Mouse (Mus musculus) MEL (cell line): ENCODE data around the gene Mlh1. TPM values are rescaled to one million over a fixed set of nuclear protein-coding genes. Genes with fewer than 3 reads are reported as not detected.

Source experiments
- DNase-seq: peaks from one replicate; pipeline ENCODE4 v3.0.0; 2011; ENCODE audit warnings: low read depth, low spot score
- H3K27ac ChIP-seq: 2 replicates; pipeline ENCODE4 v1.5.1; 2012; ENCODE audit warnings: low read depth, mild to moderate bottlenecking, control low read depth, low read length, moderate library complexity; ENCODE audit not compliant: control insufficient read depth
- H3K27me3 ChIP-seq, 2 experiments: fragments of 150-350 bp in 1 of 2; sonication (generic) in 1 of 2; 2 replicates each; pipeline ENCODE4 v1.6.1; 2012; ENCODE audit warnings: low read length in 2 of 2, mild to moderate bottlenecking in 2 of 2, improper control_type of control experiment in 1 of 2, moderate library complexity in 1 of 2; ENCODE audit not compliant: insufficient read depth in 2 of 2, control insufficient read depth in 1 of 2
- H3K36me3 ChIP-seq, 2 experiments: 2 replicates each; pipeline ENCODE4 v1.6.1; 2012 to 2014; ENCODE audit warnings: low read length in 2 of 2, improper control_type of control experiment in 1 of 2, inconsistent platforms in 1 of 2, mild to moderate bottlenecking in 1 of 2; ENCODE audit not compliant: insufficient read depth in 2 of 2, control insufficient read depth in 1 of 2
- H3K4me1 ChIP-seq, 2 experiments: fragments of 150-350 bp in 1 of 2; sonication (generic) in 1 of 2; 2 replicates each; pipeline ENCODE4 v1.6.1; 2012; ENCODE audit warnings: low read length in 2 of 2, improper control_type of control experiment in 1 of 2, mild to moderate bottlenecking in 1 of 2; ENCODE audit not compliant: insufficient read depth in 2 of 2, control insufficient read depth in 1 of 2
- H3K4me3 ChIP-seq, 2 experiments: fragments of 150-350 bp in 1 of 2; sonication (generic) in 1 of 2; 2 replicates each; pipeline ENCODE4 v1.5.1; 2012; ENCODE audit warnings: low read depth in 2 of 2, low read length in 2 of 2, mild to moderate bottlenecking in 2 of 2, moderate library complexity in 2 of 2, control low read depth in 1 of 2, improper control_type of control experiment in 1 of 2; ENCODE audit not compliant: control insufficient read depth in 1 of 2, insufficient read depth in 1 of 2
- H3K79me2 ChIP-seq: 2 replicates; pipeline ENCODE4 v1.6.1; 2012; ENCODE audit warnings: mild to moderate bottlenecking, low read length, moderate library complexity; ENCODE audit not compliant: control insufficient read depth, poor library complexity, insufficient read depth
- H3K9ac ChIP-seq: 2 replicates; pipeline ENCODE4 v1.6.1; 2012; ENCODE audit warnings: low read depth, mild to moderate bottlenecking, control low read depth, low read length, moderate library complexity; ENCODE audit not compliant: control insufficient read depth, poor library complexity, severe bottlenecking
- H3K9me3 ChIP-seq: fragments of 150-350 bp; sonication (generic); replicated peaks from 2 replicates; pipeline ENCODE4 v1.6.1; 2012; ENCODE audit warnings: mild to moderate bottlenecking, low read length, improper control_type of control experiment, moderate library complexity; ENCODE audit not compliant: insufficient read depth
- E2F4 ChIP-seq: IDR thresholded peaks from 2 replicates; pipeline ENCODE4 v1.6.1; 2011; ENCODE audit warnings: low read depth, low read length, improper control_type of control experiment, borderline replicate concordance
- ELF1 ChIP-seq: IDR thresholded peaks from 2 replicates; pipeline ENCODE4 v1.6.1; 2014; ENCODE audit warnings: low read depth, mild to moderate bottlenecking, inconsistent platforms, low read length, improper control_type of control experiment, moderate library complexity
- EP300 ChIP-seq, 2 experiments: IDR thresholded peaks; 2 replicates each; pipeline ENCODE4 v1.6.1; 2011; ENCODE audit warnings: improper control_type of control experiment in 2 of 2, low read length in 2 of 2, low read depth in 1 of 2, mild to moderate bottlenecking in 1 of 2
- GATA1 ChIP-seq: IDR thresholded peaks from 2 replicates; pipeline ENCODE4 v1.6.1; 2011; ENCODE audit warnings: low read depth, low read length, improper control_type of control experiment
- HCFC1 ChIP-seq: IDR thresholded peaks from 2 replicates; pipeline ENCODE4 v1.6.1; 2012; ENCODE audit warnings: low read depth, mild to moderate bottlenecking, inconsistent platforms, low read length, improper control_type of control experiment, moderate library complexity
- JUND ChIP-seq: IDR thresholded peaks from 2 replicates; pipeline ENCODE4 v1.6.1; 2011; ENCODE audit warnings: low read depth, mild to moderate bottlenecking, improper control_type of control experiment, low read length
- MAFK ChIP-seq: IDR thresholded peaks from 2 replicates; pipeline ENCODE4 v1.6.1; 2011; ENCODE audit warnings: low read depth, mild to moderate bottlenecking, low read length, improper control_type of control experiment, borderline replicate concordance
- MAX ChIP-seq: IDR thresholded peaks from 2 replicates; pipeline ENCODE4 v1.6.1; 2011; ENCODE audit warnings: low read length, improper control_type of control experiment
- MAZ ChIP-seq: IDR thresholded peaks from 2 replicates; pipeline ENCODE4 v1.6.1; 2012; ENCODE audit warnings: low read depth, mild to moderate bottlenecking, inconsistent platforms, low read length, improper control_type of control experiment
- MYB ChIP-seq: IDR thresholded peaks from 2 replicates; pipeline ENCODE4 v1.6.1; 2011; ENCODE audit warnings: mild to moderate bottlenecking, low read depth, low read length, improper control_type of control experiment
- MYC ChIP-seq: IDR thresholded peaks from 2 replicates; pipeline ENCODE4 v1.6.1; 2011; ENCODE audit warnings: low read depth, mild to moderate bottlenecking, low read length, improper control_type of control experiment, moderate library complexity
- NELFE ChIP-seq: IDR thresholded peaks from 2 replicates; pipeline ENCODE4 v1.6.1; 2011; ENCODE audit warnings: low read depth, low read length, improper control_type of control experiment
- POLR2AphosphoS5 ChIP-seq: IDR thresholded peaks from 2 replicates; pipeline ENCODE4 v1.6.1; 2012; ENCODE audit warnings: low read depth, borderline replicate concordance, mild to moderate bottlenecking, inconsistent platforms, low read length, moderate library complexity, mixed read lengths
- SMC3 ChIP-seq: IDR thresholded peaks from 2 replicates; pipeline ENCODE4 v1.6.1; 2011; ENCODE audit warnings: low read depth, low read length, improper control_type of control experiment
- TAL1 ChIP-seq: IDR thresholded peaks from 2 replicates; pipeline ENCODE4 v1.6.1; 2012; ENCODE audit warnings: mild to moderate bottlenecking, inconsistent platforms, low read length, moderate library complexity, mixed read lengths
- USF1 ChIP-seq: IDR thresholded peaks from 2 replicates; pipeline ENCODE4 v1.6.1; 2014; ENCODE audit warnings: low read depth, mild to moderate bottlenecking, inconsistent platforms, low read length, improper control_type of control experiment, moderate library complexity
- USF2 ChIP-seq, 2 experiments: IDR thresholded peaks; 2 replicates each; pipeline ENCODE4 v1.6.1; 2011 to 2012; ENCODE audit warnings: improper control_type of control experiment in 2 of 2, low read length in 2 of 2, borderline replicate concordance in 1 of 2, inconsistent platforms in 1 of 2, low read depth in 1 of 2, mild to moderate bottlenecking in 1 of 2; ENCODE audit not compliant: insufficient read depth in 1 of 2
- ZKSCAN1 ChIP-seq: IDR thresholded peaks from 2 replicates; pipeline ENCODE4 v1.6.1; 2012; ENCODE audit warnings: low read depth, mild to moderate bottlenecking, inconsistent platforms, low read length, improper control_type of control experiment, moderate library complexity
- ZNF384 ChIP-seq: IDR thresholded peaks from 2 replicates; pipeline ENCODE4 v1.6.1; 2012; ENCODE audit warnings: low read depth, mild to moderate bottlenecking, inconsistent platforms, low read length, improper control_type of control experiment
- polyA plus RNA-seq, 2 experiments: library from polyadenylated mRNA; stranded (reverse) in 1 of 2; unstranded in 1 of 2; fragments of >175 nt in 1 of 2; fragments of >200 nt in 1 of 2; gene quantifications; 2 replicates each; pipeline versions ENCODE4 v1.2.1 to v1.2.4; 2012; ENCODE audit warnings: low replicate concordance in 2 of 2, low read depth in 1 of 2; ENCODE audit not compliant: insufficient read length in 2 of 2, insufficient read depth in 1 of 2, missing spikeins in 1 of 2
- total RNA-seq: library from RNA; depleted of rRNA; stranded (reverse); fragments of 300-350 nt; gene quantifications from 2 replicates; pipeline ENCODE4 v1.2.3, GENCODE M21; 2012

Gene Mlh1
- total and polyA plus RNA-seq, 3 experiments, result 21.8 to 31.7 TPM; not detected in 1

DNA sequence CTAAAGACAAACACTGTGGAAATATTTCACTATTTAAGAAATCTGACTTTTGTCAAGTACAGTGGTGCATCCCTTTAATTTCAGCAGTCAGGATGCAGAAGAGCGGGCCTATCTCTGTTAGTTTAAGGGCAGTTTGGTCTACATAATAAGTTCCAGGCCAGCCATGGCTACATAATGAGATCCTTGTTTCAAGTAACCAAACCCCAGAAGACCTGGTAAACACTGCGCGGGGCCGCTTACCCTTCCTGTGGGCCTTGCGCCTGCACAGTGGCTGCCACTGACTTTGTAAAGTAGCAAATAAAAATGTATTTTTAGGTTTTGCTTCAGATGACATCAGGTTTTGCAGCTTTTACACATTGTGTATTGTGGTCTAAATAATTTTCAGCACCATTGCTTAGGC lies 48.2 kb downstream of the Mlh1 start:
- Histone ChIP-seq H3K79me2 (no peaks in the 10 kb centered on the region), H3K9me3 (no peaks in the 10 kb centered on the region), H3K9ac (no peak overlapping the region), H3K27me3 (no peaks in the 10 kb centered on the region), H3K4me3 (no peak overlapping the region), H3K4me1 (no peaks in the 10 kb centered on the region), H3K27ac (no peak overlapping the region), H3K36me3 (peaks cover 2 to 7% of the 10 kb centered on the region in 2 experiments)
- TF ChIP-seq MAZ (no peak), SMC3 (no peak), GATA1 (no peak), MAX (no peak), ZNF384 (no peak), JUND (no peak), E2F4 (no peak), HCFC1 (no peak), NELFE (no peak), EP300 (IDR thresholded peaks at IDR 0.05; ENCODE audit: low read depth in 1 of 2, low read length in 2 of 2) (no peak), TAL1 (no peak)
- no peak for DNase-seq

- no peaks in the 10 kb centered on the region for H3K79me2 ChIP-seq
- H3K27me3 ChIP-seq, result no peaks in the 10 kb centered on the region
- no peak overlapping the region for H3K9ac ChIP-seq
- TF ChIP-seq MYB (no peak), EP300 (IDR thresholded peaks at IDR 0.05; ENCODE audit: low read depth in 1 of 2, low read length in 2 of 2) (no peak), USF1 (no peak), USF2 (IDR thresholded peaks at IDR 0.05; ENCODE audit: borderline replicate concordance in 1 of 2, insufficient read depth in 1 of 2, low read depth in 1 of 2, low read length in 2 of 2) (no peak), ZKSCAN1 (no peak), POLR2AphosphoS5 (no peak), MAFK (no peak), ELF1 (no peak), MYC (no peak)
- H3K4me3 ChIP-seq, result no peak overlapping the region
- DNase-seq, result no peak
- no peaks in the 10 kb centered on the region for H3K4me1 ChIP-seq
- H3K27ac ChIP-seq, result no peak overlapping the region
- H3K9me3 ChIP-seq, result no peaks in the 10 kb centered on the region
- H3K36me3 ChIP-seq, result peaks cover 2 to 3% of the 10 kb centered on the region in 2 experiments
Measured at GRCm38 (mm10) chr9:111221580-111221979, 50.0 kb downstream of the Mlh1 start.
